Mouse (Mus musculus) urinary bladder, postnatal 36 days (tissue): Measurements from ENCODE around the gene Gapdh.
A peak's percentile ranks its signal among the peaks of the same experiment; 100 is the strongest.
"Not testable (repeated sequence)": the region's sequence is repeated elsewhere in the genome, so short reads cannot be mapped to it uniquely, and the experiment has no call there.

Experiments used
- DNase-seq, 2 experiments: peaks; one replicate each; pipeline ENCODE4 v3.0.0; 2022; ENCODE audit warnings: low spot score in 2 of 2, mixed read lengths in 1 of 2

Gene Gapdh

GRCm38 (mm10) chr6:125168086-125168485 lies 1.8 kb upstream of the Gapdh start:
- DNase-seq, result no peak

GRCm38 (mm10) chr6:125166861-125167650 lies 789 bp upstream of the Gapdh start:
- peak in 1 of 2 experiments; percentile 54 for DNase-seq

DNA sequence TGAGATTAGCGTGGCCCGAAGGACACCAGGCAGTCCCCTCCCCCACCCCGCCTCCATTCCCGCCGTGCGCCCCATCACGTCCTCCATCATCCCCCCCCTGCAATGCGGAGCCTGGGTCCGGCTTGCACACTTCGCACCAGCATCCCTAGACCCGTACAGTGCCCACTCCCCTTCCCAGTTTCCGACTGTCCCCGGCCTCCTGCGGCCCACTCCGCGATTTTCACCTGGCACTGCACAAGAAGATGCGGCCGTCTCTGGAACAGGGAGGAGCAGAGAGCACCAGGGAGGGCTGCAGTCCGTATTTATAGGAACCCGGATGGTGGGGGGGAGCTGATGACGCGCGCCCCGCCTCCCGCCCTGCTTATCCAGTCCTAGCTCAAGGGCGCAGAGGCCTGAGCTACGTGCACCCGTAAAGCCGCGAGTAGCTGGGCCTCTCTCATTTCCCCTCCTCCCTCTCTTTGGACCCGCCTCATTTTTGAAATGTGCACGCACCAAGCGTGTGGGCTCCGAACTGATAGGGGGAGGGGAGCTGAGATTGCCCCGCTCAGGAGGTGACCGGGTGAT lies 857 bp downstream of the Gapdh start:
- peak; percentile 96 to 98 for DNase-seq

- peak; percentile 37 to 40 for DNase-seq
These were observed 1.5 kb downstream of the Gapdh start for GRCm38 (mm10) chr6:125164672-125165327.

- no peak for DNase-seq
These were observed 2.2 kb downstream of the Gapdh start for GRCm38 (mm10) chr6:125163801-125164657.

GRCm38 (mm10) chr6:125162615-125163305 lies 3.5 kb downstream of the Gapdh start:
- not testable (repeated sequence) for DNase-seq

- peak; percentile 51 to 63 for DNase-seq
These were observed 4.3 kb downstream of the Gapdh start for GRCm38 (mm10) chr6:125161971-125162370.

GRCm38 (mm10) chr6:125160854-125161760 lies 5.2 kb downstream of the Gapdh start:
- peak; percentile 46 to 72 for DNase-seq

DNA sequence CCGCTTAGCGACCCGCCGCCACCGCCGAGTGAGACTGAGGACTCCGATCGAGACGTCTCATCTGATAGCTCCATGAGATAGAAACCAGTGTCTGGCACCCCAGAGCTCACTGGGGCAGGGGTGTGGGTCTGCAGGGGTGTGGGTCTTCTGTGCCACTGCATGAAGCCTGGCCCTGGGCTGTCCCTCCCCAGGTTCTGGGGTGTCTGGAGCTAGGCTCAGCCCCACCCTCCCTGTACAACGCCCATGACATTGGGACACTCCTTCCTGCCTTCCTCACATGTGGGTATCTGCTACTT lies 5.8 kb downstream of the Gapdh start:
- DNase-seq, result no peak

DNA sequence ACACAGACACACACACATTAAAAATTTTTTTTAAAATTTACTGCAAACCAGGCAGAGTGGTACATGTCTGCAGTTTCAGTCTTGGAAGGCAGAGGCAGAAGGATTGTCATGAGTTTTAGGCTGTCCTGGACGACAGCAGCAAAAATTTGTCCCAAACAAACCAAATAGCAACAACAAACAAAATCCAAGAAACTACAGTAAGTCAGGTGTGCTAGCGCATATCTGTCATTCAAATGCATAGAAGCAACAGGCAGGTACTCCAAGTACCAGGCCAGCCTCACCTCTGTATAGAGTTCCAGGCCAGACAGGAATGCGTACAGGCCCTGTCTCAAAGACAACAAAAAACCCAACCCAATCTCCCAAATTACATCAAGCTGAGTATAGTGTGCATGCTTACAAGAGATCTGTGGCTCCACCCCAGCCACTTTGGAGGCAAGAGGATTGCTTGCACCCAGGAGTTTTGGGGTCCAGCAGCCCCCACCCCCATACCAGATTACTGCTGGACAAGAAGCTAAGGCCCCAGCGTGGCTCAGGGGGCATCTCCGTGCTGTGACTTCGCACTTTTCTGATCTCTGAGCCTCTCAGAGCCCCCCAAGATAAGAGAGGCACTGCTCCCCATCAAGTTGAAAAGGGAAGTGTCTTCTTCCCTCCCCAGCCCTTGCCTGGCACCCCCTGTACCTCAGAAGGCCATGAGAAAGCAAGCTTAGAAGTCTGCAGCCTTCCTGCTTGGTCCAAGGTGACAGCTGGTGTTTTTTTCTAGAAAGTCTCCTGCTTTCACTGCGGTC lies 6.3 kb downstream of the Gapdh start:
- DNase-seq, result no peak

DNA sequence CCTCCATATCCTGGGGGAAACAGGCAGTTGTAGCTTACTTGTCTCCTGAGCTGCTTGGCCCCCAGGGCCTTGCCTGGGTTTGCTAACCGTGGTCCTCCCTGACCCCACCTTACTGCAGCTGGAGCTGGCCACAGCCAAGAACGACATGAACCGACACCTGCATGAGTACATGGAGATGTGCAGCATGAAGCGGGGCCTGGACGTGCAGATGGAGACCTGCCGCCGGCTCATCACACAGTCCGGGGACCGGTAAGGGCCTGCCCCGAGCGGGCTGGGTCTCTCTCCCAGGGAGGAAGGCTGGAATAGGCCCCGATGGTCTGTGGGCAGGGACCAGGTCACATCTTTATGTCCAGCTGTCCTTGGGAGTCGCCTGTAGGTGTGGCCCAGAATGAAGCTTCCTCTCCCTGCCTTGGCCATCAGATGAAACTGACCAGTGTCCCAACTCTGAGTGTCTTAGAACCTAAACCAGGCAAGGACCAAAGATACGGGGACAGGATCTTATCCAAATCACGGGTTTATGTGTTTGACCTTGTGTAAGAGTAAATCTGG lies 7.2 kb downstream of the Gapdh start:
- DNase-seq, result no peak

DNA sequence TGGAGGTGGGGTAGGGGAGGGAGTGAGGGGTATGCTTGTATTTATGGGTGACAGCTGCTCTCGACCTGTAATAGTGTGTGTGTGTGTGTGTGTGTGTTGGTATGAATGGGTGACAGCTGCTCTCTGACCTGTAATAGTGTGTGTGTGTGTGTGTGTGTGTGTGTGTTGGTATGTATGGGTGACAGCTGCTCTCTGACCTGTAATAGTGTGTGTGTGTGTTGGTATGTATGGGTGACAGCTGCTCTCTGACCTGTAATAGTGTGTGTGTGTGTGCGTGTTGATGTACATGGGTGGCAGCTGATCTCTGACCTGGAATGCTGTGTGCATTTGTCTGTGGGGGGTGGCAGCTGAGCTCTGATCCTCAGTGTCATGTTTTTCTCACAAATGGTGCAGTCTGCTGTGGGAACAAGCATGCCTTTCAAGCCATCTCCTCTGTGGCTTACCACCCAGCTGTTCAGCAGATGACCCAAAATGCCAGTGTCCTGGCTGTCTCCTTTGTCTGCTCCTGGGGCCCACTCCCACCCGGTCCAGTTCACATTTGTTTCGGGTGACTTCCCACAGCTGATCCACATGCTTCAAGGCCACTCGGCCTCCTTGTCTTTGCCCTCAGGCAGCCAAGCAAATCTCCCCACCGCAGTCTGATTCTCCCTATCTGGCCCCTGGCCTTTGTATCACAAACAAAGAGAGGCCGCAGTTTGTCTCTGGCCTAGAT lies 9.2 kb downstream of the Gapdh start:
- no peak for DNase-seq

DNA sequence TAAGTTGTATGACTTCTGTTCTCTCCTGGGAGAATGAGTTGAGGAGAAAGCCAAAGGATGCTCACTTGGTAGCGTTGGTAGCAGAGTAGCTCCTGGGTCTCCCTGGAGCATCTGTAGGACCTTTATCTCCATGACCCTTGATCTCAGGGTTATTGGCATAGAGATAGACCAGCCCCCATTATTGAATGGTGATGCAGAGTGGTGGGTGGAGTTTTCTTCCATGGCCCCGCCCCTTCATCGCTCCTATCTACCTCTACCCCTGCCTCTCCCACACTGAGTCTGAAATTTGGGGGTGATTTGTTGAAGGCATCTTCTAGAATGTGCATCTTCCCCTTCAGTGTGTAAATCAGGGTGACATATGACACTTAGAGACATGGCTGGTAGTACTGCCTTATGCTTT lies 9.8 kb downstream of the Gapdh start:
- DNase-seq, result no peak

DNA sequence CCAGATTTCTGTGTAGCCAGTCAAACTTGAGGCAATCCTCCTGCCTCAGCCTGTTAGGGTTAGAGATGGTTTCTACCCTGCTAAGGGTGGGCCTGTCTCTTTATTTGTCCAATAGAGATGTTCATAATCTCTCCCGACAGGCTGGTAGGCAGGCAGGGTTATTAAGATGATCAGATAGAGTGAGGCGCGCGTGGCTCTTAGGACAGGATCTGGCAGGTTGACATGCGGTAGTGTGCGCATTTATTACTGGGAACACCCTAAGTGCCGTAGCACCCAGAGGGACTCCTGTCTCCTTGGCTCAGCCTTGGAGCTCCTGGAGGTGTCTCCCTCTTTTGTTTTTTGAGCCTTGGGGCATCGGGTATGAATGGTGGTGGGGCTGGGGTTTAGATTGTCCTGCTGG lies 11.0 kb downstream of the Gapdh start:
- DNase-seq, result no peak

- no peak for DNase-seq
These were observed 11.7 kb downstream of the Gapdh start for GRCm38 (mm10) chr6:125154550-125154949.

- no peak for DNase-seq
These were observed 12.6 kb downstream of the Gapdh start for GRCm38 (mm10) chr6:125153682-125154081.

GRCm38 (mm10) chr6:125153018-125153389 lies 13.3 kb downstream of the Gapdh start:
- DNase-seq, result no peak

- DNase-seq, result peak; percentile 40 to 43
These were observed 13.9 kb downstream of the Gapdh start for GRCm38 (mm10) chr6:125152212-125153017.
